Mouse (Mus musculus): ENCODE results near the gene Slc24a4. TPM values are rescaled to one million over a fixed set of nuclear protein-coding genes. Genes with fewer than 3 reads are reported as not detected.

Gene Slc24a4
- polyA plus RNA-seq, 1 experiment from 2014 or later = 2.9 TPM

- Histone ChIP-seq H3K27ac (no peak overlapping the region), H3K4me2 (peak overlapping the region; percentile 98), H3K4me3 (peak overlapping the region; percentile 62), H3K4me1 (replicated peaks) (peaks cover 21% of the 10 kb centered on the region), H3K27me3 (peaks cover 48% of the 10 kb centered on the region), H3K9me3 (replicated peaks) (no peaks in the 10 kb centered on the region), H3K36me3 (no peaks in the 10 kb centered on the region), H3K9ac (peak overlapping the region; percentile 49)
- ATAC-seq (replicated peaks; ENCODE audit: insufficient number of reproducible peaks, insufficient read depth, low FRiP score, low read depth) = no peak
- WGBS = 16% methylated on average over 7 of the region's 7 CpGs
Observed at GRCm38 (mm10) chr12:102127601-102128000, 932 bp upstream of the Slc24a4 start.

- Histone ChIP-seq H3K27ac (no peak overlapping the region), H3K36me3 (no peaks in the 10 kb centered on the region), H3K4me3 (peak overlapping the region; percentile 62), H3K4me1 (replicated peaks) (peaks cover 21% of the 10 kb centered on the region), H3K9ac (peak overlapping the region; percentile 49), H3K9me3 (replicated peaks) (no peaks in the 10 kb centered on the region), H3K4me2 (peak overlapping the region; percentile 98), H3K27me3 (peaks cover 48% of the 10 kb centered on the region)
- peak; percentile 89 for ATAC-seq (replicated peaks; ENCODE audit: insufficient number of reproducible peaks, insufficient read depth, low FRiP score, low read depth)
- 1% methylated on average over 73 of the region's 73 CpGs for whole genome bisulfite sequencing
Observed at GRCm38 (mm10) chr12:102128791-102129507, 416 bp downstream of the Slc24a4 start.

- 0 out of 2 replicates have a peak, but pooled peaks have one; percentile 23 for ATAC-seq (replicated peaks; ENCODE audit: insufficient number of reproducible peaks, insufficient read depth, low FRiP score, low read depth)
- no peaks in the 10 kb centered on the region for H3K9me3 ChIP-seq (replicated peaks)
- WGBS = 3% methylated on average over 14 of the region's 14 CpGs
- peak overlapping the region; percentile 98 for H3K4me2 ChIP-seq
- H3K27ac ChIP-seq = no peak overlapping the region
- H3K27me3 ChIP-seq = peaks cover 48% of the 10 kb centered on the region
- H3K9ac ChIP-seq = peak overlapping the region; percentile 49
- H3K4me1 ChIP-seq (replicated peaks) = peaks cover 21% of the 10 kb centered on the region
- no peaks in the 10 kb centered on the region for H3K36me3 ChIP-seq
- H3K4me3 ChIP-seq = peak overlapping the region; percentile 62
Observed at GRCm38 (mm10) chr12:102129508-102130030, 1.0 kb downstream of the Slc24a4 start.

GRCm38 (mm10) chr12:102139710-102140109 lies 11.2 kb downstream of the Slc24a4 start:
- Histone ChIP-seq H3K9ac (no peak overlapping the region), H3K4me2 (peak overlapping the region; percentile 2; the same call in 1 of the 2 replicates), H3K9me3 (replicated peaks) (no peaks in the 10 kb centered on the region), H3K4me3 (no peak overlapping the region), H3K4me1 (replicated peaks) (peaks cover 12% of the 10 kb centered on the region), H3K27ac (peak overlapping the region; percentile 48; the same call in 1 of the 2 replicates), H3K27me3 (no peaks in the 10 kb centered on the region), H3K36me3 (no peaks in the 10 kb centered on the region)
- ATAC-seq (replicated peaks; ENCODE audit: insufficient number of reproducible peaks, insufficient read depth, low FRiP score, low read depth) = peak; percentile 75
- 42% methylated on average over 10 of the region's 10 CpGs for WGBS

GRCm38 (mm10) chr12:102141330-102141729 lies 12.8 kb downstream of the Slc24a4 start:
- Histone ChIP-seq H3K27me3 (no peaks in the 10 kb centered on the region), H3K27ac (no peak overlapping the region), H3K4me3 (no peak overlapping the region), H3K4me1 (replicated peaks) (peaks cover 12% of the 10 kb centered on the region), H3K9me3 (replicated peaks) (no peaks in the 10 kb centered on the region), H3K4me2 (no peak overlapping the region), H3K9ac (no peak overlapping the region), H3K36me3 (no peaks in the 10 kb centered on the region)
- ATAC-seq (replicated peaks; ENCODE audit: insufficient number of reproducible peaks, insufficient read depth, low FRiP score, low read depth) = no peak
- WGBS = 54% methylated on average over 5 of the region's 5 CpGs

- no peaks in the 10 kb centered on the region for H3K36me3 ChIP-seq
- no peak overlapping the region for H3K9ac ChIP-seq
- 57% methylated on average over 4 of the region's 4 CpGs for WGBS
- H3K9me3 ChIP-seq (replicated peaks) = no peaks in the 10 kb centered on the region
- H3K27ac ChIP-seq = no peak overlapping the region
- no peak for ATAC-seq (replicated peaks; ENCODE audit: insufficient number of reproducible peaks, insufficient read depth, low FRiP score, low read depth)
- H3K27me3 ChIP-seq = no peaks in the 10 kb centered on the region
- no peak overlapping the region for H3K4me2 ChIP-seq
- no peaks in the 10 kb centered on the region for H3K4me1 ChIP-seq (replicated peaks)
- no peak overlapping the region for H3K4me3 ChIP-seq
Observed at GRCm38 (mm10) chr12:102147678-102148077, 19.1 kb downstream of the Slc24a4 start.

GRCm38 (mm10) chr12:102148746-102149145 lies 20.2 kb downstream of the Slc24a4 start:
- no peak overlapping the region for H3K27ac ChIP-seq
- no peaks in the 10 kb centered on the region for H3K4me1 ChIP-seq (replicated peaks)
- no peaks in the 10 kb centered on the region for H3K36me3 ChIP-seq
- ATAC-seq (replicated peaks; ENCODE audit: insufficient number of reproducible peaks, insufficient read depth, low FRiP score, low read depth) = no peak
- H3K27me3 ChIP-seq = no peaks in the 10 kb centered on the region
- no peak overlapping the region for H3K9ac ChIP-seq
- WGBS = 79% methylated on average over 2 of the region's 2 CpGs
- H3K9me3 ChIP-seq (replicated peaks) = no peaks in the 10 kb centered on the region
- H3K4me2 ChIP-seq = no peak overlapping the region
- no peak overlapping the region for H3K4me3 ChIP-seq

GRCm38 (mm10) chr12:102151185-102151584 lies 22.7 kb downstream of the Slc24a4 start:
- Histone ChIP-seq H3K9me3 (replicated peaks) (no peaks in the 10 kb centered on the region), H3K27me3 (no peaks in the 10 kb centered on the region), H3K4me3 (no peak overlapping the region), H3K36me3 (no peaks in the 10 kb centered on the region), H3K4me1 (replicated peaks) (peaks cover 3% of the 10 kb centered on the region; the same call in 1 of the 2 replicates), H3K9ac (no peak overlapping the region), H3K4me2 (no peak overlapping the region), H3K27ac (no peak overlapping the region)
- WGBS = 73% methylated on average over 7 of the region's 7 CpGs
- ATAC-seq (replicated peaks; ENCODE audit: insufficient number of reproducible peaks, insufficient read depth, low FRiP score, low read depth) = no peak

GRCm38 (mm10) chr12:102153796-102154195 lies 25.3 kb downstream of the Slc24a4 start:
- Histone ChIP-seq H3K9ac (no peak overlapping the region), H3K4me1 (replicated peaks) (peaks cover 3% of the 10 kb centered on the region; the same call in 1 of the 2 replicates)
- 86% methylated on average over 7 of the region's 7 CpGs for WGBS

GRCm38 (mm10) chr12:102154815-102155214 lies 26.3 kb downstream of the Slc24a4 start:
- ATAC-seq (replicated peaks; ENCODE audit: insufficient number of reproducible peaks, insufficient read depth, low FRiP score, low read depth) = no peak
- WGBS = 19% methylated on average over 1 of the region's 1 CpGs
- Histone ChIP-seq H3K4me1 (replicated peaks) (peaks cover 3% of the 10 kb centered on the region; the same call in 1 of the 2 replicates), H3K4me2 (no peak overlapping the region), H3K4me3 (no peak overlapping the region), H3K27me3 (no peaks in the 10 kb centered on the region), H3K27ac (no peak overlapping the region), H3K36me3 (no peaks in the 10 kb centered on the region), H3K9me3 (replicated peaks) (no peaks in the 10 kb centered on the region), H3K9ac (no peak overlapping the region)

More at GRCm38 (mm10) chr12:102153796-102154195, 25.3 kb downstream of the Slc24a4 start:
- ATAC-seq (replicated peaks; ENCODE audit: insufficient number of reproducible peaks, insufficient read depth, low FRiP score, low read depth) = no peak
- Histone ChIP-seq H3K36me3 (no peaks in the 10 kb centered on the region), H3K27ac (no peak overlapping the region), H3K27me3 (no peaks in the 10 kb centered on the region), H3K4me3 (no peak overlapping the region), H3K4me2 (no peak overlapping the region), H3K9me3 (replicated peaks) (no peaks in the 10 kb centered on the region)

GRCm38 (mm10) chr12:102164632-102165031 lies 36.1 kb downstream of the Slc24a4 start:
- Histone ChIP-seq H3K27ac (no peak overlapping the region), H3K4me3 (no peak overlapping the region), H3K36me3 (no peaks in the 10 kb centered on the region), H3K27me3 (no peaks in the 10 kb centered on the region), H3K9me3 (replicated peaks) (no peaks in the 10 kb centered on the region), H3K4me1 (replicated peaks) (peaks cover 8% of the 10 kb centered on the region; the same call in 1 of the 2 replicates), H3K4me2 (no peak overlapping the region), H3K9ac (no peak overlapping the region)
- 80% methylated on average over 7 of the region's 7 CpGs for WGBS
- no peak for ATAC-seq (replicated peaks; ENCODE audit: insufficient number of reproducible peaks, insufficient read depth, low FRiP score, low read depth)

Data from heart, embryonic 15.5 days (tissue).